11 mouse cellular contexts compared by ENCODE assay signal in the genomic region with DNA sequence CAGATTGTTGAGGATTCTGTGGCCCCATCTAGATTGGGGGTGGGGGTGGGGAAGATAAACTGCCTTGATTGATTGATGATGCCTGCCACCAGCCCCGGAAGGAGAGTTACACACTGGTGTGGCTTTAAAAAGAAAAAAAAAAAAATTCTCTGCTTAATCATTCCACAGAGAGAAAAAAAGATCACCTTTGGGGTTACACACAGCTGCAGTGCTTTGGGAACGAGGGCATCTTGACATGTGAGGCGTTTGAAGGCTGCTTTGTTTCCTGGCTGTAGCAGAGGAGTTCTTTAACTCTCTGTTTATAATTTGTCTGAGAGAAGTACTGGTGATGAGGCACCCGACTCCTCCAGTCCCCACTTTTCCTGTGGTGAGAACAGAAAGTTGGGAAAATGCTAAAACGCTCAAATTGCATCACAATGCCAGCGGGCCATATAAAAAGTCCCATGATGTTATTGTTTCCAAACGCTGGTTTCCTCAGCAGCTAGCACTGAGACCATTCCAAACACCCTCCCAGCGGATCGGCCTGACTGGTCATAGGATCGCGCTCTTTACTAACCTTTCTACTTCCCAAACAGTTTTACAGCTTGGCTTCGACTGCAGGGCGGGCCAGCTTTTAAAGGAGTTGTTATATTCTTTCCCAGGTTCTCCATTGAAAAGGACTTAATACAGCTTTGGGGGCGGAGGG.
DNase-seq lines count a peak whose midpoint lies in the region; ATAC-seq lines count a peak whose summit lies in the region.
"Had no signal": no experiment of that assay in that cellular context is flagged by ENCODE, and none has a peak within 500 bp of the region (broad histone marks: within the 10 kb centered on the region; RNA-seq: fewer than 3 reads in every experiment).

No protein-coding gene starts in this region.

- H3K9me3 ChIP-seq in hindbrain, embryonic 12.5 days (replicated peaks), result no peaks in the 10 kb centered on the region
- H3K9me3 ChIP-seq in hindbrain, embryonic 13.5 days, result no peaks in the 10 kb centered on the region
- no peaks in the 10 kb centered on the region for H3K9me3 ChIP-seq in kidney, embryonic 15.5 days (replicated peaks)
- H3K9me3 ChIP-seq in neural tube, embryonic 13.5 days, result no peaks in the 10 kb centered on the region
- H3K9me3 ChIP-seq: G1E had no signal

- H3K4me2 ChIP-seq in hindbrain, embryonic 12.5 days (replicated peaks), result peak overlapping the region; percentile 21
- H3K4me2 ChIP-seq in hindbrain, embryonic 13.5 days, result no peak overlapping the region
- peak overlapping the region; percentile 50 for H3K4me2 ChIP-seq in kidney, embryonic 15.5 days
- H3K4me2 ChIP-seq in neural tube, embryonic 13.5 days, result peak overlapping the region; percentile 9

- peak; percentile 44 for DNase-seq in embryo, embryonic 10 days (ENCODE audit: low spot score)
- no peak for DNase-seq in natural killer cell, adult 2 months (ENCODE audit: low spot score in 2 of 2)
- DNase-seq in adrenal gland, postnatal 25 days, result no peak
- no peak for DNase-seq in frontal cortex, postnatal 10 days (ENCODE audit: low spot score in 2 of 2)

- no peak for ATAC-seq in hindbrain, embryonic 12.5 days (ENCODE audit: low FRiP score)
- ATAC-seq in hindbrain, embryonic 13.5 days (ENCODE audit: low FRiP score), result no peak
- ATAC-seq in kidney, embryonic 15.5 days (replicated peaks; ENCODE audit: low FRiP score), result peak; percentile 80
- ATAC-seq in neural tube, embryonic 13.5 days (ENCODE audit: low read depth), result no peak
- ATAC-seq: forebrain, embryonic 16.5 days had no signal

- no peak overlapping the region for H3K9ac ChIP-seq in hindbrain, embryonic 12.5 days
- H3K9ac ChIP-seq in hindbrain, embryonic 13.5 days, result no peak overlapping the region
- 0 out of 2 replicates have a peak overlapping the region, but pooled peaks have one; percentile 14 for H3K9ac ChIP-seq in kidney, embryonic 15.5 days
- H3K9ac ChIP-seq in neural tube, embryonic 13.5 days, result no peak overlapping the region
- H3K9ac ChIP-seq: liver, embryonic 14.5 days had no signal

- H3K36me3 ChIP-seq in hindbrain, embryonic 12.5 days, result no peaks in the 10 kb centered on the region
- no peaks in the 10 kb centered on the region for H3K36me3 ChIP-seq in hindbrain, embryonic 13.5 days
- no peaks in the 10 kb centered on the region for H3K36me3 ChIP-seq in kidney, embryonic 15.5 days
- H3K36me3 ChIP-seq in neural tube, embryonic 13.5 days, result no peaks in the 10 kb centered on the region
- H3K36me3 ChIP-seq: G1E had no signal

- H3K27ac ChIP-seq in hindbrain, embryonic 12.5 days, result no peak overlapping the region
- no peak overlapping the region for H3K27ac ChIP-seq in hindbrain, embryonic 13.5 days
- H3K27ac ChIP-seq in kidney, embryonic 15.5 days, result peak overlapping the region; percentile 67
- no peak overlapping the region for H3K27ac ChIP-seq in neural tube, embryonic 13.5 days (replicated peaks)
- H3K27ac ChIP-seq: liver, embryonic 14.5 days had no signal

- H3K27me3 ChIP-seq in hindbrain, embryonic 12.5 days, result no peaks in the 10 kb centered on the region
- H3K27me3 ChIP-seq in hindbrain, embryonic 13.5 days, result no peaks in the 10 kb centered on the region
- no peaks in the 10 kb centered on the region for H3K27me3 ChIP-seq in kidney, embryonic 15.5 days
- H3K27me3 ChIP-seq in neural tube, embryonic 13.5 days, result no peaks in the 10 kb centered on the region

- peaks cover 9% of the 10 kb centered on the region; the same call in 1 of the 2 replicates for H3K4me1 ChIP-seq in hindbrain, embryonic 12.5 days
- peaks cover 4% of the 10 kb centered on the region; the same call in 1 of the 2 replicates for H3K4me1 ChIP-seq in hindbrain, embryonic 13.5 days (replicated peaks)
- peaks cover 15% of the 10 kb centered on the region for H3K4me1 ChIP-seq in kidney, embryonic 15.5 days
- H3K4me1 ChIP-seq in neural tube, embryonic 13.5 days (replicated peaks), result peaks cover 10% of the 10 kb centered on the region

- 31% methylated on average over 14 of the region's 14 CpGs for WGBS in hindbrain, embryonic 12.5 days
- 31% methylated on average over 14 of the region's 14 CpGs for WGBS in hindbrain, embryonic 13.5 days
- 5% methylated on average over 14 of the region's 14 CpGs for WGBS in kidney, embryonic 15.5 days
- 18% methylated on average over 14 of the region's 14 CpGs for WGBS in neural tube, embryonic 13.5 days

- no peak overlapping the region for H3K4me3 ChIP-seq in hindbrain, embryonic 12.5 days
- no peak overlapping the region for H3K4me3 ChIP-seq in hindbrain, embryonic 13.5 days
- peak overlapping the region; percentile 19 for H3K4me3 ChIP-seq in kidney, embryonic 15.5 days (replicated peaks)
- H3K4me3 ChIP-seq in neural tube, embryonic 13.5 days, result no peak overlapping the region
